Mouse (Mus musculus) megakaryocyte, adult 5-6 weeks (primary cell): Measurements from ENCODE around the gene Prl3d3. TPM values are rescaled to one million over a fixed set of nuclear protein-coding genes. Genes with fewer than 3 reads are reported as not detected.
"Not testable (repeated sequence)": the region's sequence is repeated elsewhere in the genome, so short reads cannot be mapped to it uniquely, and the experiment has no call there.

Experiments
- ATAC-seq: 2 replicates; pipeline ENCODE4 v1.8.0; 2016; ENCODE audit warnings: mild to moderate bottlenecking, inconsistent platforms; ENCODE audit not compliant: poor library complexity, severe bottlenecking
- total RNA-seq, 2 experiments: library from RNA; stranded (forward) in 1 of 2; stranded (reverse) in 1 of 2; fragments of 153-499, 151-499 nt in 1 of 2; fragments of 221-1000, 200-1000 nt in 1 of 2; gene quantifications; 2 replicates each; pipeline versions ENCODE4 v1.2.3 to v1.2.4; 2015 to 2017

Prl3d3 gene
- not detected in 2 replicates for total RNA-seq (2015)
- total RNA-seq (2017), result not detected in 2 replicates

DNA sequence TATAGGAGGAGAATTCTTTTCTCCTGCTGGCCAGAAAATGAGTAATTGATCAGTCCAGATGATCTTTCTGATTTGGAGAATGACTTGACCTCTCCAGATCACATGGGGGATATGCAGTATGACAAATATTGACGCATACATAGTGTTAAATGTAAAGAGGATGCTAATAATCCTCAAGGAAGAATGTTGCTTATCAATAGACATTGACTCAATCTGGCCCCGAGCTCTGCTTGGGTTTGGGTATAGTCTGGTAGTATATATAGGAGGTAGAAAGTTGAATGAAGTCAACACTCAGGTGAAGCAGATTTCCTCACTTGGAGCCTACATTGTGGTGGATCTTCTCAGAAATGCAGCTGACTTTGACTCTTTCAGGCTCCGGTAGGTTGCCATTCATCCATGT, at the start of gene Prl3d3:
Prl3d3 (plus strand) TSS at position 301 of the 400 bp plus-strand sequence.
- not testable (repeated sequence) for ATAC-seq

- ATAC-seq, result not testable (repeated sequence)
These were observed 35.2 kb upstream of the Prl3d3 start, which contains the start of gene Prl3d2 for GRCm38 (mm10) chr13:27121398-27121797. Prl3d2 (plus strand) TSS chr13:27121698.

- ATAC-seq, result no peak
These were observed 8.3 kb upstream of the Prl3d3 start for GRCm38 (mm10) chr13:27148264-27148663.

- ATAC-seq, result no peak
These were observed 39.8 kb downstream of the Prl3d3 start, which contains the start of gene Prl3c1 for GRCm38 (mm10) chr13:27196359-27196758. Prl3c1 (plus strand) TSS chr13:27196659.

Other genes starting within 250 kb of the Prl3d3 start
- not detected in 2 replicates for gene Prl, start 99.2 kb upstream of the Prl3d3 start, total RNA-seq (2015)
- gene Prl, start 99.2 kb upstream of the Prl3d3 start, total RNA-seq (2017), result not detected in 2 replicates
- not detected in 2 replicates for gene Prl3d1, start 62.6 kb upstream of the Prl3d3 start, total RNA-seq (2015)
- not detected in 2 replicates for gene Prl3d1, start 62.6 kb upstream of the Prl3d3 start, total RNA-seq (2017)
- gene Prl3d2, start 35.1 kb upstream of the Prl3d3 start, total RNA-seq (2015), result not detected in 2 replicates
- not detected in 2 replicates for gene Prl3d2, start 35.1 kb upstream of the Prl3d3 start, total RNA-seq (2017)
- not detected in 2 replicates for gene Prl3c1, start 39.9 kb downstream of the Prl3d3 start, total RNA-seq (2015)
- gene Prl3c1, start 39.9 kb downstream of the Prl3d3 start, total RNA-seq (2017), result not detected in 2 replicates
- not detected in 2 replicates for gene Prl3b1, start 85.1 kb downstream of the Prl3d3 start, total RNA-seq (2015)
- not detected in 2 replicates for gene Prl3b1, start 85.1 kb downstream of the Prl3d3 start, total RNA-seq (2017)
- not detected in 2 replicates for gene Prl3a1, start 102.6 kb downstream of the Prl3d3 start, total RNA-seq (2015)
- gene Prl3a1, start 102.6 kb downstream of the Prl3d3 start, total RNA-seq (2017), result not detected in 2 replicates
- not detected in 2 replicates for gene Prl6a1, start 155.8 kb downstream of the Prl3d3 start, total RNA-seq (2015)
- not detected in 2 replicates for gene Prl6a1, start 155.8 kb downstream of the Prl3d3 start, total RNA-seq (2017)
- not detected in 2 replicates for gene Prl8a2, start 188.9 kb downstream of the Prl3d3 start, total RNA-seq (2015)
- gene Prl8a2, start 188.9 kb downstream of the Prl3d3 start, total RNA-seq (2017), result not detected in 2 replicates
- gene Prl2b1, start 234.1 kb downstream of the Prl3d3 start, total RNA-seq (2015), result not detected in 2 replicates
- not detected in 2 replicates for gene Prl2b1, start 234.1 kb downstream of the Prl3d3 start, total RNA-seq (2017)